Mouse (Mus musculus) thymus, postnatal 4 days (tissue): ENCODE measurements around the gene Magi1.

ENCODE experiments used
- DNase-seq: peaks from one replicate; pipeline ENCODE4 v3.0.0; 2021

Magi1 gene

GRCm38 (mm10) chr6:93957172-93957571 lies 326.5 kb downstream of the Magi1 start:
- no peak for DNase-seq

- DNase-seq: no peak
Measured at GRCm38 (mm10) chr6:93946612-93947011, 337.1 kb downstream of the Magi1 start.

- no peak for DNase-seq
Measured at GRCm38 (mm10) chr6:93936359-93936758, 347.4 kb downstream of the Magi1 start.

- DNase-seq: no peak
Measured at GRCm38 (mm10) chr6:93935793-93936192, 347.9 kb downstream of the Magi1 start.

GRCm38 (mm10) chr6:93934700-93935099 lies 349.0 kb downstream of the Magi1 start:
- DNase-seq: no peak

- DNase-seq: no peak
Measured at GRCm38 (mm10) chr6:93924568-93924967, 359.1 kb downstream of the Magi1 start.

GRCm38 (mm10) chr6:93923972-93924371 lies 359.7 kb downstream of the Magi1 start:
- no peak for DNase-seq

- DNase-seq: no peak
Measured at GRCm38 (mm10) chr6:93923351-93923750, 360.4 kb downstream of the Magi1 start.

GRCm38 (mm10) chr6:93922931-93923330 lies 360.8 kb downstream of the Magi1 start:
- DNase-seq: no peak

- DNase-seq: no peak
Measured at GRCm38 (mm10) chr6:93913226-93913861, 370.4 kb downstream of the Magi1 start.

- DNase-seq: no peak
Measured at GRCm38 (mm10) chr6:93912582-93913225, 371.0 kb downstream of the Magi1 start.

- no peak for DNase-seq
Measured at GRCm38 (mm10) chr6:93912003-93912581, 371.6 kb downstream of the Magi1 start.

- no peak for DNase-seq
Measured at GRCm38 (mm10) chr6:93911420-93911819, 372.3 kb downstream of the Magi1 start.

- no peak for DNase-seq
Measured at GRCm38 (mm10) chr6:93909976-93910375, 373.7 kb downstream of the Magi1 start.

GRCm38 (mm10) chr6:93904987-93905386 lies 378.7 kb downstream of the Magi1 start:
- no peak for DNase-seq

- no peak for DNase-seq
Measured at GRCm38 (mm10) chr6:93902239-93902638, 381.5 kb downstream of the Magi1 start.

- DNase-seq: no peak
Measured at GRCm38 (mm10) chr6:93901408-93901807, 382.3 kb downstream of the Magi1 start.

- no peak for DNase-seq
Measured at GRCm38 (mm10) chr6:93897512-93897911, 386.2 kb downstream of the Magi1 start.

GRCm38 (mm10) chr6:93895721-93896120 lies 388.0 kb downstream of the Magi1 start:
- no peak for DNase-seq

- DNase-seq: no peak
Measured at GRCm38 (mm10) chr6:93893956-93894355, 389.8 kb downstream of the Magi1 start.

GRCm38 (mm10) chr6:93892922-93893321 lies 390.8 kb downstream of the Magi1 start:
- no peak for DNase-seq

GRCm38 (mm10) chr6:93890011-93890410 lies 393.7 kb downstream of the Magi1 start:
- DNase-seq: no peak

GRCm38 (mm10) chr6:93877337-93877736 lies 406.4 kb downstream of the Magi1 start:
- DNase-seq: no peak

GRCm38 (mm10) chr6:93874936-93875335 lies 408.8 kb downstream of the Magi1 start:
- no peak for DNase-seq
